In the genomic region with DNA sequence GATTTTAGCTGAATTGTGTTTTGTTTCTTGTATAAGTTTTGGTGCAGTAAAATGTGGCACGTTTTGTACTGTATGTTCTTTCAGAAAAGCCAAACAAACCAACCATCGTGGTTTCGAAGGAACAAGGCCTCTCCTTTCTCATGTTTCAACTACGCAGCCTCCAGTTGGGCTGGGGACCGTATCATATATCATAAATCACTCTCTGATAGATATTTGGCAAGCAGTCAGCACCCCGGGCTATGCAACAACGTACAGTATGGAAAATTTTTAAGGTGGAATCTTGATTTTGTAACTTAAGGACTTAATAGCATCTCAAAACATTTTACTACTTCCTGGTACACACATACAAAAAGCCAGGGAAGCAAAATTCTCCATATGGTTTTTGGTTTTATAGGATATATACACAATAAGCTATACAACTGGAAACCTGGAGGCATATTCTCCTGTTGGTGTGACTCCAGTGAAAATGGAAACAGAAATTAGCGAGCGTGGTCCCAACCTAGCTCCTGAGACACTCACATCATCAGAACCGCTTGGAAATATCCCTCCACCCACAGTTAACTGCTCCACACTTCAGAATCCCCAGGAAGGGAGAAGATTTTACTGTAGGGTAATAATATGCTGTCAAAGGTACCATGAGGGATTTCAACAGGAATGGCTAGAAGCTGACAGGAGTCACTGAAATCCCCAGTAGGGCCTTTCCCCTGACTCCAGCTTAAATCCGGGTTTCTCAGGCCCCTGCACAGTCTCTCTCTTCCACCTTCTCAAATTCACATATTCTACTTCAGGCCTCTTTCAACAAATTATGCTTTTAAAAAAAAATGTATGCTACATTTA, we compare ENCODE assay signal across 12 mouse cellular contexts.
A peak's percentile ranks its signal among the peaks of the same experiment; 100 is the strongest.
DNase-seq lines count a peak whose midpoint lies in the region; ATAC-seq and TF ChIP-seq lines count a peak whose summit lies in the region.
"Had no signal": no experiment of that assay in that cellular context is flagged by ENCODE, and none has a peak within 500 bp of the region (broad histone marks: within the 10 kb centered on the region; RNA-seq: fewer than 3 reads in every experiment).

No protein-coding gene starts in this region.

- peak overlapping the region; percentile 87 for H3K27ac ChIP-seq in heart, embryonic 16.5 days (ENCODE audit: low read length)
- peak overlapping the region; percentile 34 for H3K27ac ChIP-seq in lung, postnatal 0 days (ENCODE audit: low read length)
- peak overlapping the region; percentile 69 for H3K27ac ChIP-seq in heart, postnatal 0 days (ENCODE audit: low read depth)
- H3K27ac ChIP-seq in stomach, embryonic 15.5 days, result peak overlapping the region; percentile 96
- H3K27ac ChIP-seq in midbrain, postnatal 0 days (ENCODE audit: low read depth, low read length), result no peak overlapping the region
- H3K27ac ChIP-seq: forebrain, embryonic 13.5 days; hindbrain, embryonic 15.5 days had no signal

- TF ChIP-seq EP300 in lung, postnatal 0 days (IDR thresholded peaks at IDR 0.05), result no peak
- TF ChIP-seq EP300 in heart, postnatal 0 days (IDR thresholded peaks at IDR 0.05; ENCODE audit: low read depth), result no peak

- 49% methylated on average over 11 of the region's 11 CpGs for WGBS in heart, embryonic 16.5 days
- WGBS in lung, postnatal 0 days, result 19% methylated on average over 11 of the region's 11 CpGs
- WGBS in heart, postnatal 0 days, result 63% methylated on average over 11 of the region's 11 CpGs
- 16% methylated on average over 11 of the region's 11 CpGs for WGBS in stomach, embryonic 15.5 days
- WGBS in midbrain, postnatal 0 days, result 83% methylated on average over 11 of the region's 11 CpGs

- no peaks in the 10 kb centered on the region for H3K27me3 ChIP-seq in heart, embryonic 16.5 days (ENCODE audit: control insufficient read depth, insufficient read depth, low read length)
- no peaks in the 10 kb centered on the region for H3K27me3 ChIP-seq in lung, postnatal 0 days (replicated peaks; ENCODE audit: insufficient read depth, low read length)
- H3K27me3 ChIP-seq in heart, postnatal 0 days (ENCODE audit: control insufficient read depth, insufficient read depth, low read length), result no peaks in the 10 kb centered on the region
- no peaks in the 10 kb centered on the region for H3K27me3 ChIP-seq in stomach, embryonic 15.5 days (replicated peaks)
- no peaks in the 10 kb centered on the region for H3K27me3 ChIP-seq in midbrain, postnatal 0 days (ENCODE audit: insufficient read depth, low read length)
- H3K27me3 ChIP-seq: forebrain, embryonic 13.5 days; hindbrain, embryonic 15.5 days had no signal

- TF ChIP-seq CTCF in lung, postnatal 0 days (IDR thresholded peaks at IDR 0.05), result no peak
- TF ChIP-seq CTCF in heart, postnatal 0 days (IDR thresholded peaks at IDR 0.05; ENCODE audit: low read depth), result no peak
- no peak for TF ChIP-seq CTCF in midbrain, postnatal 0 days (IDR thresholded peaks at IDR 0.05)

- no peak for DNase-seq in heart, postnatal 4 days
- DNase-seq in lung, postnatal 0 days (ENCODE audit: low spot score), result peak; percentile 51
- DNase-seq in lung, adult 18-20 months, result no peak
- no peak for DNase-seq in heart, postnatal 0 days (ENCODE audit: low spot score)
- no peak for DNase-seq in midbrain, postnatal 0 days (ENCODE audit: low spot score)
- no peak for DNase-seq in thymus, postnatal 36 days
- DNase-seq: cerebellum, adult 9-11 months; spleen, adult 18-20 months had no signal

- H3K4me2 ChIP-seq in heart, embryonic 16.5 days (ENCODE audit: low read depth, low read length), result no peak overlapping the region
- 0 out of 2 replicates have a peak overlapping the region, but pooled peaks have one; percentile 3 for H3K4me2 ChIP-seq in lung, postnatal 0 days (replicated peaks; ENCODE audit: low read depth, low read length)
- 0 out of 2 replicates have a peak overlapping the region, but pooled peaks have one; percentile 2 for H3K4me2 ChIP-seq in heart, postnatal 0 days (ENCODE audit: low read depth, low read length)
- 0 out of 2 replicates have a peak overlapping the region, but pooled peaks have one; percentile 4 for H3K4me2 ChIP-seq in stomach, embryonic 15.5 days
- no peak overlapping the region for H3K4me2 ChIP-seq in midbrain, postnatal 0 days (ENCODE audit: low read depth, low read length, poor library complexity, severe bottlenecking)
- H3K4me2 ChIP-seq: forebrain, embryonic 13.5 days; hindbrain, embryonic 15.5 days had no signal

- 0 out of 2 replicates have a peak overlapping the region, but pooled peaks have one; percentile 2 for H3K9ac ChIP-seq in heart, embryonic 16.5 days (ENCODE audit: low read length)
- no peak overlapping the region for H3K9ac ChIP-seq in lung, postnatal 0 days (replicated peaks; ENCODE audit: low read depth)
- no peak overlapping the region for H3K9ac ChIP-seq in heart, postnatal 0 days (replicated peaks; ENCODE audit: low read depth, low read length)
- no peak overlapping the region for H3K9ac ChIP-seq in stomach, embryonic 15.5 days
- H3K9ac ChIP-seq in midbrain, postnatal 0 days (replicated peaks; ENCODE audit: low read length, poor library complexity, severe bottlenecking), result no peak overlapping the region
- H3K9ac ChIP-seq: forebrain, embryonic 13.5 days; hindbrain, embryonic 15.5 days had no signal

- ATAC-seq in heart, embryonic 16.5 days (replicated peaks; ENCODE audit: extremely low read depth, insufficient read depth, low FRiP score), result 0 out of 2 replicates have a peak, but pooled peaks have one; percentile 8
- ATAC-seq in lung, postnatal 0 days, result peak; percentile 52; the same call in 1 of the 2 replicates
- no peak for ATAC-seq in heart, postnatal 0 days (ENCODE audit: insufficient read depth, low read depth)
- ATAC-seq in stomach, embryonic 15.5 days (ENCODE audit: insufficient read depth, low FRiP score, low read depth), result peak; percentile 80; the same call in 1 of the 2 replicates
- no peak for ATAC-seq in midbrain, postnatal 0 days (ENCODE audit: low FRiP score)
- ATAC-seq: forebrain, embryonic 13.5 days had no signal

- peaks cover 20% of the 10 kb centered on the region for H3K4me1 ChIP-seq in heart, embryonic 16.5 days (ENCODE audit: control insufficient read depth, insufficient read depth, low read length)
- peaks cover 9% of the 10 kb centered on the region; the same call in 1 of the 2 replicates for H3K4me1 ChIP-seq in lung, postnatal 0 days (ENCODE audit: insufficient read depth, low read depth, low read length)
- peaks cover 17% of the 10 kb centered on the region for H3K4me1 ChIP-seq in heart, postnatal 0 days (ENCODE audit: control insufficient read depth, insufficient read depth)
- H3K4me1 ChIP-seq in stomach, embryonic 15.5 days, result 0 out of 2 replicates have a peak, but pooled peaks cover 4% of the 10 kb centered on the region
- no peaks in the 10 kb centered on the region for H3K4me1 ChIP-seq in midbrain, postnatal 0 days (ENCODE audit: insufficient read depth, low read length)
- H3K4me1 ChIP-seq: forebrain, embryonic 13.5 days; hindbrain, embryonic 15.5 days had no signal

- no peaks in the 10 kb centered on the region for H3K36me3 ChIP-seq in heart, embryonic 16.5 days (ENCODE audit: control insufficient read depth, insufficient read depth)
- H3K36me3 ChIP-seq in lung, postnatal 0 days (ENCODE audit: insufficient read depth, low read length), result no peaks in the 10 kb centered on the region
- no peaks in the 10 kb centered on the region for H3K36me3 ChIP-seq in heart, postnatal 0 days (replicated peaks; ENCODE audit: control insufficient read depth, insufficient read depth, low read length)
- no peaks in the 10 kb centered on the region for H3K36me3 ChIP-seq in stomach, embryonic 15.5 days
- H3K36me3 ChIP-seq in midbrain, postnatal 0 days (ENCODE audit: insufficient read depth, low read length), result no peaks in the 10 kb centered on the region
- H3K36me3 ChIP-seq: hindbrain, embryonic 15.5 days had no signal

- no peaks in the 10 kb centered on the region for H3K9me3 ChIP-seq in heart, embryonic 16.5 days (replicated peaks; ENCODE audit: control insufficient read depth, low read length)
- no peaks in the 10 kb centered on the region for H3K9me3 ChIP-seq in lung, postnatal 0 days (ENCODE audit: low read length)
- no peaks in the 10 kb centered on the region for H3K9me3 ChIP-seq in heart, postnatal 0 days (replicated peaks; ENCODE audit: control insufficient read depth, low read length)
- H3K9me3 ChIP-seq in stomach, embryonic 15.5 days, result no peaks in the 10 kb centered on the region
- H3K9me3 ChIP-seq in midbrain, postnatal 0 days (ENCODE audit: low read length), result no peaks in the 10 kb centered on the region
- H3K9me3 ChIP-seq: forebrain, embryonic 13.5 days; hindbrain, embryonic 15.5 days had no signal

- no peak overlapping the region for H3K4me3 ChIP-seq in heart, embryonic 16.5 days (ENCODE audit: low read length)
- H3K4me3 ChIP-seq in lung, postnatal 0 days (ENCODE audit: low read depth, low read length), result no peak overlapping the region
- no peak overlapping the region for H3K4me3 ChIP-seq in heart, postnatal 0 days (ENCODE audit: low read depth, low read length)
- no peak overlapping the region for H3K4me3 ChIP-seq in stomach, embryonic 15.5 days (replicated peaks)
- H3K4me3 ChIP-seq in midbrain, postnatal 0 days (ENCODE audit: low read depth, low read length), result no peak overlapping the region
- H3K4me3 ChIP-seq: forebrain, embryonic 13.5 days; hindbrain, embryonic 15.5 days had no signal

Comparison
In these comparisons a context has a peak if more than half of its experiments do, and no peak if none do; other contexts are left out.
1. ATAC-seq: peak in heart, embryonic 16.5 days (single experiment), lung, postnatal 0 days (single experiment) and stomach, embryonic 15.5 days (single experiment); none in heart, postnatal 0 days (single experiment) and midbrain, postnatal 0 days (single experiment).
2. H3K4me2 ChIP-seq: peak in lung, postnatal 0 days (single experiment), heart, postnatal 0 days (single experiment) and stomach, embryonic 15.5 days (single experiment); none in heart, embryonic 16.5 days (single experiment) and midbrain, postnatal 0 days (single experiment).